Mouse (Mus musculus): ENCODE data around the gene Gm5767.

DNA sequence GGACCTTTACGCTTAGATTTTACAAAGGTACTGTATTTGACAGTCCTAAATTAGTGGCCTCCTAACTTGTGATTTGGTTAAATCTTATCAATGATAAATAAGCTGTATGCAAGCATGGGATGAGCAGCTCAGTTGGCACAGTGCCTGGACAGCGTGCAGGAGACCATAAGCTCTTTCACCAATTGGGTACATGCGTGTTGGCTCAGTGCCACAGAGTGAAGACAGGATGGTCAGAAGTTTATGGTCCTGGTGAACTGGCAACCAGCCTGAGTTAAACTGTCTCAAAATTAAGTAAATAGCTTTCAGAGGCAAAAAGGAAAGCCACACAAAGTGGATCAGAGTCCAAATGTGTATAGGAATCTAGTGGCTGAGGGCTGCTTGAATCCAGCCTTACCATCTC is 20.0 kb downstream of the Gm5767 start:
- TF ChIP-seq POLR2A (IDR thresholded peaks at IDR 0.05; ENCODE audit: low read depth, low read length), result no peak
- TF ChIP-seq CTCF (IDR thresholded peaks at IDR 0.05; ENCODE audit: extremely low read depth, insufficient read depth, insufficient read length, insufficient replicate concordance), result no peak

All from spleen, adult 2 months (tissue).